Mouse (Mus musculus) adrenal gland, postnatal 4 days (tissue): ENCODE measurements at regions not wholly inside any gene's neighbourhood (a gene's known extent, or its start where the extent isn't known, plus 50 kb on each side); places are given as distances from the start of the nearest gene placed in this dataset.
"Not testable (repeated sequence)": the region's sequence is repeated elsewhere in the genome, so short reads cannot be mapped to it uniquely, and the experiment has no call there.

Experiments
- DNase-seq, 2 experiments: peaks; one replicate each; pipeline ENCODE4 v3.0.0; 2021 to 2022; ENCODE audit warnings: low spot score in 2 of 2, mixed read lengths in 2 of 2

DNA sequence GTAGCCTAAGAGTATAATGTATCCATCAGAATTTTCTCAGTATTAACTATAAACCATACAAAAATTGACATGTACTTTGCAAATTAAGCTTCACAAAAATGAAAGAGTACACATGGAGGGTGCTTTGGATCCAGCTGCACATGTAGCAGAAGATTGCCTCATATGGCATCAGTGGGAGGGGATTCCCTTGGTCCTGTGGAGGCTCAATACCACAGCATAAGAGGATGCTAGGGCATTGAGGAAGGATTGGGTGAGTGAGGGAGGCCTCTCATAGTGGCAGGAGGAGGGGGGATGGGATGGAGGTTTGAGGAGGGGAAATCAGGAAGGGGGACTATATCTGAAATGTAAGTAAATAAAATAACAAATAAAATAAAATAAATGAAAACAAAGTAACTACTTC lies 301.7 kb upstream of the Cntn5 start:
- DNase-seq: no peak

DNA sequence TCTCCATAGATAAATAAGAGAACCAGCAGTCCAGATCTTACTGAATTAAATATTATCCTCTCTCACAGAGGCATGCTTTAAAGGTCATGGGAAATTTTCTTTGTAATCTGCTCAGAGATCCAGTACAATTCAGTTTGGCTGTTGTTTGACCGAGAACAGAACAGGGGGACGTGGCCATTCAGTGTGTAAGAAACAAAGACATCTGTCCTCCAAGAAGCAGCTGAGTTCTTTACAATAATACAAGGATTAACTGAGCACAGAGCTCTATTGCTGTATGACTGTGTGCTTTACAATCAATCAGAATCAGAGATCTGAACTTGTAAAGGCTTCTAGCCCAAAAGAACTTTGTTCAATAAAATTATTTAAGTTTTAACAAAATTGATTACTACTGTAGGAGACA lies 287.6 kb upstream of the Cntn5 start:
- DNase-seq: no peak

DNA sequence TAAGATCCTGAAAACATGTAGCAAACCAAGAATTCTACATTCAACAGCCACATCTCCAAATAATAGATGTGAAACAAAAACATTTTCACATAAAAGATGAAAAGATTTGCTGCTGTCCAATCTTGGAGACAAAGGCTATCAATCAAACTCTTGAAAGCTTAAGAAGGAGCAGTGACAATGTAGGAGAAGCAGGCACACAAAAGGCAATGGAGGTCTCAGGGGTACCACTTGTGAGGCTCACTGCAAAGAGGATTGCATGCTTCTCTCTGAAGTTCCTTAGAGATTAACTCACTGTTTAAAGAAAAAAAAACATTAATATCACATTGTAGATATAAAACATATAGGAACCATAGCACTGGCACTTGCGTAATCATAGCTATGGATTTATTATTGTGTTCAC lies 241.2 kb upstream of the Cntn5 start:
- DNase-seq: no peak

DNA sequence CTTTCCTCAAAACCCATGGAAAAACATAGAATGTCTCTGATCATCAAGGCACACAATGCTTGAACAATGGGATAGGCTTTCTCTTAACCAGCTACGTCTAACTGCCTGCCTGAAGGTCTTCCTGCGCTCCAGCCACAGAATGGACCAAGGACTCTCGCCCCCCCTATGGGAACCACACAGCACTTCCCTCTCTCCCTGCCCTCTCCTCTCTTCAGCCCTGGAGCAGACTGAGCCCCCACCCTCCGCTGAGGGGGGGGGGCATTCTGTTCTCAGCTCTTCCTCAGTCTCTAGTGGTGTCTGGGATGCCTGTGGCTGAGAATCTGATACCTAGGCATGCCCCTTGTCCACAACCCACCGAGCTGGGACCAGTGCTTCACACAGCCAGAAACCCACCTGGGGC lies 222.3 kb upstream of the Cntn5 start:
- DNase-seq: no peak

DNA sequence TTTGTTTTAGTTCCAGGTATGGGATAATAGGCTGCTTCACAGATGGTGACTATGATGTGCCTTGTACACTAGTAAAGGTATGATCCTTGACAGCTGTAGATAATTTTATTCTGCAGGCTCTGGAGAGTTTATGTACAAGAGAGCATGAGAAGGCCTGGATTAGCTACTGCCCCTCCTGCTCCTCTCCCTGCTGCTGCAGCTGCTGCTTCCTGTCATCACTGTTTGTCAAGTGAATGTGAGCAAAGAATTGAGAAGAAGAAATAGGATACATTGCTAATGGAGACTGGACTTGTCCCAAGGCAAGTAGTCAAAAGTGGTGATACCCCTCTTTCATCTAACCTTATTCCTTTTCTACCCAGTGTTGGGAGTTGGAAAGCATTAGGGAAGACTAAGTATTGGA lies 214.6 kb upstream of the Cntn5 start:
- DNase-seq: no peak

DNA sequence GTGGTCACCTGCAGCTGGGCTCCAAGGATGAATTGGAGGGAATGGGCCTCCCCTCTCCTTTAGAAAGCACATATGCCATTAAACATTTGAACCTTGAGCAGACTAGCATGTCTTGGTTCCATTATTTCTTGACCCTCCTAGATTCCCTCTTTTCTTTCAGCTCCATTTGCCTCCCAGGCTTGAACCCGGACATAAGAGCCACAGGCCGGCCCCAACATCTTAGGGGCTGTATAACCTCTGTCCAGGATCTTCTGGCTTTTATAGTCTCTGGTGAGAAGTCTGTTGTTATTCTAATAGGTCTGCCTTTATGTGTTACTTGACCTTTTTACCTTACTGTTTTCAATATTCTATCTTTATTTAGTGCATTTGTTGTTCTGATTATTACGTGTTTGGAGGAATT lies 203.3 kb upstream of the Cntn5 start:
- DNase-seq: not testable (repeated sequence)

DNA sequence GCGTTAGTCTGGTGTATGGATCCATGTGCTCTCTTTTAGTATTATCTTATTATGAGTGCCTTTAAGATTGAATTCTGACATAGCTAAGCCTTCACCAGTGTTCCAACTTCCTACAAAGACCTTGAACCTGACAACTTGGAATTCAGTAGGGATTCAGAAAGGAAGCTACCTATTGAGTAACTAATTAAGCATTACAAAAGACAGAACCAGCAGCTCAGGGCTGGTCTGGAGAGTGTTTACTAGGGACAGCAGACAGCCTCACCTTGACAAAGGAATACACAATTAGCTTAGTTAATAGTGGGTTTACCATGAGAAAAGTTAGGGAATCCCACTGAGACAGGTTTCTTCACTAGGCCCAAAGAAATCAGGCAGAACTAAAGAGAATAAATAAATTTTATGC lies 202.6 kb upstream of the Cntn5 start:
- not testable (repeated sequence) for DNase-seq

DNA sequence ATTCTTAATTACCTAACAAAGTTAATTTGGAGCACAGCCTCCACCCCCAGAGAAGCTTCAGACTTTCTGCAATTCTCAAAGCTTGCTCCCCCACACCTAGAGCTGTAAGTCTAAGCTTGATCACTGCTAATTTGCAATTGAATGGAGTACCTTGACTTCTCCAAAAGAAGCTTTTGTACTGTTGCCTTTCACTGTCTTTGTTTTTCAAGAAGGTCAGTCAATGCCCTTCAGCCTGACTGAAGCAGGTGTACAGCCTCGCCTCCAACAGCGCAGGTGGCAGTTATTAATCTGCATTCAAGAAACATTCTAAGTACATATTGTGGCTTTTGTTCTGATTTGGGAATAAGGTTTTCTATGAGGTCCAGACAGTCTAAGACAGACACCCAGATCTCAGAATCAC lies 201.7 kb upstream of the Cntn5 start:
- DNase-seq: no peak

DNA sequence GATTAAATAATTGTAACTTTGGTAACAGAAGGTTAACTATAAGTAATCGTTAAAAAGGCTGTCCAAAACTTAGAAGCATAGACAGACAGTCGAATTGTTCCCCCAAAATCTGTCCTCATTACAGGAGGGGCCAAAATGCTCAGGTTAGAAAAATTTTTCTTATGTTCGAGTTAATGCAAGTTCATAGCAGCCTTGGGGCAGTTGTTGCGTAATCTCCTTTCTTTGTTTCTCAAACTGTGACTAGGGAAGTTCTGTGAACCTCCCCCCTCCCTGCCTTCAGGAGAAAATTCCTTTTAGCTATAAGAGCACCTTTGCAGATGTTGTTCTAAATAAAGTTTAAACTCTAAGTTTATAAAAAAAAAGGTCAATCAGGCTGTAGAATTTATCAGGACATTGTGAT lies 198.9 kb upstream of the Cntn5 start:
- DNase-seq: no peak

DNA sequence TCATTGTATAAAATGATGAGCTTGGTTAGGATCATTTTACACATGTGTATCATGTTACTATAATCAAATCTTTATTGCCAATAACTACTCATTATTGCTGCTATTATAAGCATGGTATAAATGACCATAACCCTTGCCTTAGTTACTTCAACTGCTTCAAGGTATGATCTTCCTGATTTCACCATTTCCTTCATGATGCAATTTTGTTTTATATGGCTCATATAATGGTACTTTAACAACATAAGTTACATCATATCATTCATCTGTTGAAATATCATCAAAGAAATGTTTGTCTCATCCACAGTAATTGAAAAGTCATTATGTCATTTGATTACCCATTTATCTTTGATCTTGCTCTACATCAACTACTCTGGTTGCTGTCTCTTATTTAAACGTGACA lies 188.3 kb upstream of the Cntn5 start:
- no peak for DNase-seq

DNA sequence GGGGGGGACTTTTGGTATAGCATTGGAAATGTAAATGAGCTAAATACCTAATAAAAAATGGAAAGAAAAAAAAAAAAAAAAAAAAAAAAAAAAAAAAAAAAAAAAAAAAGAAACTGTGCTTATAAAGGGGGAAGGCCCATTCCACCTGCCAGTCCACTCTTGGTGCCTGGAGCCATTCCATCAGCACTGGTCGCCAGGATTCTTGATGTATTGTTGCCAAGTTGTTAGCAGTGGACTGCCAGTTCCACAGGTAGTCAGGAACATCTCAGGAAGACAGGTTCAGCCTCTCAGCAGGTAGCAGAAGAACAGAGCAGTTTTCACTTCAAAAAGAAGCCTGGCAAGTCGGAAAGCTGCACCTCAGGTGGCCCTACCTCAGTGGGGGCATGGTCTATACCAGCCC lies 162.6 kb upstream of the Cntn5 start:
- not testable (repeated sequence) for DNase-seq

DNA sequence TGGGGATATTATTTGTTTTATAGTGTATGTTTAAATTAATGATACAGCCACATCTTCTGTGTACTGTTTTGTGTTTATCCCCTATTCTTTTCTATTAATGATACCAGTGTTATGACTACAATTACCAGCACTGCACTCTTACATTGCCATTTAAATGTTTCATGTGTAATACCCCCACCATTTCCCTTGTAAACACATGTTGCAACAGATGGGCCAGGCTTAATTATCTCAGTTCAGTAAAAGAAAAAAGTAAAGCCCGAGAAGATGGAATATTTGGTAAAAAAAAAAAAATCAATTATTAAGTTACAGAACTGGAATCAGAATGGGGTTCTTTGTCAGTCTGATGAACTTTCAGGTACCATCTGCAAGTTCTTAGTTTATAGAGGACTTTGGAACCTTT lies 158.3 kb upstream of the Cntn5 start:
- DNase-seq: no peak
